Mouse (Mus musculus) hindbrain, embryonic 14.5 days (tissue): Measurements from ENCODE around the gene Dap3. TPM values are rescaled to one million over a fixed set of nuclear protein-coding genes. Genes with fewer than 3 reads are reported as not detected.
"Not testable (repeated sequence)": the region's sequence is repeated elsewhere in the genome, so short reads cannot be mapped to it uniquely, and the experiment has no call there.

Experiments used
- ATAC-seq: fragments of 200-750 bp; cut with Nextera tagmentation; 2 replicates; pipeline ENCODE4 v1.8.0; 2017; ENCODE audit warnings: moderate number of reproducible peaks, mild to moderate bottlenecking, moderate TSS enrichment, moderate library complexity; ENCODE audit not compliant: low FRiP score
- DNase-seq: peaks from one replicate; pipeline ENCODE4 v3.0.0-alpha.2; 2015; ENCODE audit warnings: low spot score
- H3K27ac ChIP-seq: fragments of 300-500 bp; sonication (generic); 2 replicates; pipeline ENCODE4 v1.5.1; 2014; ENCODE audit warnings: mild to moderate bottlenecking, moderate library complexity
- H3K27me3 ChIP-seq: fragments of 300-500 bp; sonication (generic); 2 replicates; pipeline ENCODE4 v1.6.1; 2014; ENCODE audit warnings: mild to moderate bottlenecking, low read length, mixed read lengths; ENCODE audit not compliant: control insufficient read depth, insufficient read depth
- H3K36me3 ChIP-seq: fragments of 300-500 bp; sonication (generic); replicated peaks from 2 replicates; pipeline ENCODE4 v1.6.1; 2014; ENCODE audit not compliant: control insufficient read depth, insufficient read depth
- H3K4me1 ChIP-seq: fragments of 300-500 bp; sonication (generic); replicated peaks from 2 replicates; pipeline ENCODE4 v1.6.1; 2014; ENCODE audit warnings: antibody characterized with exemption, low read length, mixed read lengths; ENCODE audit not compliant: control insufficient read depth, insufficient read depth
- H3K4me2 ChIP-seq: fragments of 300-500 bp; sonication (generic); replicated peaks from 2 replicates; pipeline ENCODE4 v1.6.1; 2014; ENCODE audit warnings: mild to moderate bottlenecking, moderate library complexity
- H3K4me3 ChIP-seq: fragments of 300-500 bp; sonication (generic); replicated peaks from 2 replicates; pipeline ENCODE4 v1.5.1; 2014; ENCODE audit warnings: mild to moderate bottlenecking, low read length
- H3K9ac ChIP-seq: fragments of 300-500 bp; sonication (generic); 2 replicates; pipeline ENCODE4 v1.6.1; 2014
- H3K9me3 ChIP-seq: fragments of 300-500 bp; sonication (generic); 2 replicates; pipeline ENCODE4 v1.6.1; 2016; ENCODE audit warnings: low read length; ENCODE audit not compliant: control insufficient read depth
- WGBS: fragments of 180-500 bp; shearing (Covaris S2); extraction: QIAGEN DNeasy Blood & Tissue Kit; methylation state at CpG from one replicate; pipeline ENCODE4 v1.1.7; 2014; 5-methylcytosine and 5-hydroxymethylcytosine counted together
- polyA plus RNA-seq: library from polyadenylated mRNA; unstranded; fragments of >200 nt; fragmentation: Nextera tagmentation; extraction: Ambion mirVana; gene quantifications from 2 replicates; pipeline ENCODE4 v1.2.1, GENCODE M21; 2014

Gene Dap3
- 120 and 125 TPM in 2 replicates for polyA plus RNA-seq

- Histone ChIP-seq H3K4me3 (peak within 1 kb of the TSS; percentile 69), H3K27me3 (no peaks in the 10 kb centered on the region), H3K9me3 (no peaks in the 10 kb centered on the region), H3K4me1 (peaks cover 32% of the 10 kb centered on the region), H3K36me3 (no peaks in the 10 kb centered on the region), H3K9ac (peak within 1 kb of the TSS; percentile 94), H3K4me2 (peak within 1 kb of the TSS; percentile 78), H3K27ac (peak within 1 kb of the TSS; percentile 99)
- peak; percentile 68 for DNase-seq
- ATAC-seq, result peak; percentile 84
- under 1% methylated on average over 29 of the region's 64 CpGs for WGBS
These were observed at the start of gene Dap3, which contains the start of gene Ash1l for GRCm38 (mm10) chr3:88950576-88951326. TSS of gene Dap3 (minus strand) at chr3:88951181. TSS of gene Ash1l (plus strand) at chr3:88950622.

GRCm38 (mm10) chr3:88992793-88993192 lies 41.8 kb upstream of the Dap3 start:
- no peaks in the 10 kb centered on the region for H3K9me3 ChIP-seq
- DNase-seq, result no peak
- WGBS, result 90% methylated on average over 2 of the region's 2 CpGs

DNA sequence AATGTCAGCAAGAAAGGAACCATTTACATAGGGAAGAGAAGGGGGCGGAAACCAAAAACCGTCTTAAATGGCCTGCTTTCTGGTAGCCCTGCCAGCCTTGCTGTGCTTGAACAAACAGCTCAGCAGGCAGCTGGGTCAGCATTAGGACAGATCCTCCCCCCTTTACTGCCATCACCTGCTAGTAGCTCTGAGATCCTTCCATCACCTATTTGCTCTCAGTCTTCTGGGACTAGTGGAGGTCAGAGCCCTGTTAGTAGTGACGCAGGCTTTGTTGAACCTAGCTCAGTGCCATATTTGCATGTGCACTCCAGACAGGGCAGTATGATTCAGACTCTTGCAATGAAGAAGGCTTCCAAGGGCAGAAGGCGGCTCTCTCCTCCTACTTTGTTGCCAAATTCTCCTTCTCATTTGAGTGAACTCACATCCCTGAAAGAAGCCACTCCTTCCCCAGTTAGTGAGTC lies 33.0 kb upstream of the Dap3 start:
- Histone ChIP-seq H3K9me3 (no peaks in the 10 kb centered on the region), H3K9ac (no peak overlapping the region), H3K4me3 (no peak overlapping the region), H3K27ac (no peak overlapping the region; the same call in 1 of the 2 replicates), H3K36me3 (peaks cover 58% of the 10 kb centered on the region), H3K4me2 (no peak overlapping the region), H3K4me1 (no peaks in the 10 kb centered on the region), H3K27me3 (no peaks in the 10 kb centered on the region)
- no peak for DNase-seq
- no peak; the same call in 1 of the 2 replicates for ATAC-seq
- WGBS, result 32% methylated on average over 4 of the region's 4 CpGs

More at GRCm38 (mm10) chr3:88992793-88993192, 41.8 kb upstream of the Dap3 start:
- H3K27ac ChIP-seq, result no peak overlapping the region
- H3K4me1 ChIP-seq, result no peaks in the 10 kb centered on the region
- ATAC-seq, result no peak
- no peak overlapping the region for H3K4me3 ChIP-seq
- H3K36me3 ChIP-seq, result no peaks in the 10 kb centered on the region
- no peak overlapping the region for H3K9ac ChIP-seq
- no peaks in the 10 kb centered on the region for H3K27me3 ChIP-seq
- no peak overlapping the region for H3K4me2 ChIP-seq

GRCm38 (mm10) chr3:88981206-88982010 lies 30.4 kb upstream of the Dap3 start:
- peaks cover 54% of the 10 kb centered on the region for H3K36me3 ChIP-seq
- no peaks in the 10 kb centered on the region for H3K27me3 ChIP-seq
- no peak overlapping the region for H3K4me3 ChIP-seq
- 78% methylated on average over 8 of the region's 8 CpGs for WGBS
- DNase-seq (peak; percentile 40), ATAC-seq (no peak; the same call in 1 of the 2 replicates)
- H3K9me3 ChIP-seq, result no peaks in the 10 kb centered on the region
- H3K27ac ChIP-seq, result peak overlapping the region; percentile 17; the same call in 1 of the 2 replicates
- no peak overlapping the region for H3K4me2 ChIP-seq
- no peak overlapping the region for H3K9ac ChIP-seq
- no peaks in the 10 kb centered on the region for H3K4me1 ChIP-seq

- no peak for DNase-seq
- 81% methylated on average over 2 of the region's 2 CpGs for WGBS
- Histone ChIP-seq H3K4me1 (peaks cover 8% of the 10 kb centered on the region; the same call in 1 of the 2 replicates), H3K36me3 (no peaks in the 10 kb centered on the region), H3K27ac (no peak overlapping the region), H3K4me3 (no peak overlapping the region), H3K9me3 (no peaks in the 10 kb centered on the region), H3K27me3 (no peaks in the 10 kb centered on the region), H3K9ac (no peak overlapping the region), H3K4me2 (no peak overlapping the region)
- no peak for ATAC-seq
These were observed 24.0 kb upstream of the Dap3 start for GRCm38 (mm10) chr3:88975012-88975411.

- not testable (repeated sequence) for H3K9ac ChIP-seq, H3K27ac ChIP-seq, H3K4me3 ChIP-seq, H3K9me3 ChIP-seq, H3K27me3 ChIP-seq, H3K4me1 ChIP-seq, ATAC-seq, H3K4me2 ChIP-seq, DNase-seq
- H3K36me3 ChIP-seq, result peaks cover 15% of the 10 kb centered on the region; the same call in 1 of the 2 replicates
These were observed 12.2 kb upstream of the Dap3 start for GRCm38 (mm10) chr3:88963211-88963610.

- no peak for ATAC-seq
- DNase-seq, result no peak
- H3K27me3 ChIP-seq, result no peaks in the 10 kb centered on the region
- H3K4me1 ChIP-seq, result peaks cover 24% of the 10 kb centered on the region
- no peak overlapping the region for H3K4me3 ChIP-seq
- no peaks in the 10 kb centered on the region for H3K9me3 ChIP-seq
- H3K9ac ChIP-seq, result no peak overlapping the region
- H3K4me2 ChIP-seq, result no peak overlapping the region; the same call in 1 of the 2 replicates
- H3K27ac ChIP-seq, result no peak overlapping the region
- H3K36me3 ChIP-seq, result no peaks in the 10 kb centered on the region
These were observed 2.8 kb upstream of the Dap3 start for GRCm38 (mm10) chr3:88953736-88954135.

GRCm38 (mm10) chr3:88953246-88953645 lies 2.3 kb upstream of the Dap3 start:
- Histone ChIP-seq H3K9me3 (no peaks in the 10 kb centered on the region), H3K36me3 (no peaks in the 10 kb centered on the region), H3K27me3 (no peaks in the 10 kb centered on the region), H3K4me2 (no peak overlapping the region; the same call in 1 of the 2 replicates), H3K27ac (no peak overlapping the region), H3K9ac (no peak overlapping the region), H3K4me1 (peaks cover 29% of the 10 kb centered on the region), H3K4me3 (no peak overlapping the region)
- no peak for ATAC-seq
- no peak for DNase-seq
- WGBS, result 89% methylated on average over 4 of the region's 4 CpGs

GRCm38 (mm10) chr3:88951327-88951800 lies 383 bp upstream of the Dap3 start:
- H3K4me1 ChIP-seq, result peaks cover 32% of the 10 kb centered on the region
- DNase-seq, result no peak
- ATAC-seq, result no peak
- WGBS, result 4% methylated on average over 5 of the region's 5 CpGs
- peak overlapping the region; percentile 69 for H3K4me3 ChIP-seq
- H3K27ac ChIP-seq, result peak overlapping the region; percentile 99
- no peaks in the 10 kb centered on the region for H3K36me3 ChIP-seq
- H3K4me2 ChIP-seq, result peak overlapping the region; percentile 78
- no peaks in the 10 kb centered on the region for H3K9me3 ChIP-seq
- peak overlapping the region; percentile 94 for H3K9ac ChIP-seq
- H3K27me3 ChIP-seq, result no peaks in the 10 kb centered on the region
